Mouse (Mus musculus) erythroblast, embryonic 14.5 days (primary cell): ENCODE data around the gene Drc3.

ENCODE experiments used
- GATA1 ChIP-seq: IDR thresholded peaks from 2 replicates; pipeline ENCODE4 v1.6.1; 2012; ENCODE audit warnings: low read length, inconsistent platforms, mixed read lengths
- TAL1 ChIP-seq: IDR thresholded peaks from 3 replicates; pipeline ENCODE4 v1.6.1; 2012; ENCODE audit warnings: low read length, inconsistent platforms, mixed read lengths

- TF ChIP-seq GATA1 (no peak), TAL1 (no peak)
Measured at GRCm38 (mm10) chr11:60440176-60440575, 87.0 kb downstream of the Drc3 start.
